Mouse (Mus musculus) cerebellum, adult 9-10 months (tissue): ENCODE results near the gene Arhgef7.
"Not testable (repeated sequence)": the region's sequence is repeated elsewhere in the genome, so short reads cannot be mapped to it uniquely, and the experiment has no call there.

Source experiments
- DNase-seq: peaks from one replicate; pipeline ENCODE4 v3.0.0; 2022

Arhgef7 gene

DNA sequence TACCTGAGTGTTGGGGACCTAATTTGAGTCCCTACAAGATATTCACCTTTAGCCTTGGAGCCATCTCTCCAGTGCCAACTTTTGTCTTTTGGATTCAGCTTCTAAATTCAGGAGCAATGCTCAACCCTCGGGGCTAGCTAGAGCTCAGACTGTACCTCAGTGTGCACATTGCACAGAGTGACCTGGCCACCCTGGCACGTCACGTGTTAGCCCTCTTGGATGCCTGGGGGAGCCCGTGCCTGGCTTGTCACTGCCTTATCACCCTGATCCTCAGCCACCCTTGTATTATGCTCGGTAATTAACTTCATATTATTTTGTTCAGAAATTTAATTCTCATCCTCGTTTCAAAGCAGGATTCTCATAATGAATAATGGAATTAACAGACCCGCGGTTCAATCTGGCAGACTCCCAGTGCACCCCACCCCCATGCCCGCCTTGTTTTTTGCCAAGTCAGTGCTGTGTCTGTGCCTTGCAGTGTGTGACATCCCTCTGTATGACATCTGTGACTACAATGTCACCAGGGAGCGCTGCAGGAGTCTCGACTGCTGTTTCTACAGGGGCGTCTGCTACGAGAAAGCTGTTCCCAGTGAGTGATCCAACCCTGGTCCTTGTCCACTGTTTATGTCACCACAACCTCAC lies 116.3 kb downstream of the Arhgef7 start:
- peak; percentile 7 for DNase-seq

DNA sequence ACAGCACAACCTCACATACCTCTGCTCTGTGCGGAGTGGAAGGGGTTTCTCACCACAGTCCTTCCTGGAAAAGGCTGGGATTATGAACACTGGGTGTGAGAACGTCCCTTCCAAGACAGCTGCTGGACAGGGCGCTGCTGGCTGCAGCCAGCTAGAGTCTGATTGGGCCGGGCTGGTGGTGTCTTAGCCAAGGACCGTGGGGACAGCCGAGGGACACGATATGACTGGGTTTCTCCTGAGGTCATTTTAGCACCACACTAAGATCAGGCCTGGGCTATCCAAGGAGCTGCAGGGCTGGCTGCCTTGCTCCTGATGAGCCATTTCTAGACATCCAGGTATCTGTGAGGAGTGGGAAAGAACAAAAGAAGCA lies 116.8 kb downstream of the Arhgef7 start:
- DNase-seq: no peak

- no peak for DNase-seq
Observed at GRCm38 (mm10) chr8:11846807-11847206, 119.3 kb downstream of the Arhgef7 start.

DNA sequence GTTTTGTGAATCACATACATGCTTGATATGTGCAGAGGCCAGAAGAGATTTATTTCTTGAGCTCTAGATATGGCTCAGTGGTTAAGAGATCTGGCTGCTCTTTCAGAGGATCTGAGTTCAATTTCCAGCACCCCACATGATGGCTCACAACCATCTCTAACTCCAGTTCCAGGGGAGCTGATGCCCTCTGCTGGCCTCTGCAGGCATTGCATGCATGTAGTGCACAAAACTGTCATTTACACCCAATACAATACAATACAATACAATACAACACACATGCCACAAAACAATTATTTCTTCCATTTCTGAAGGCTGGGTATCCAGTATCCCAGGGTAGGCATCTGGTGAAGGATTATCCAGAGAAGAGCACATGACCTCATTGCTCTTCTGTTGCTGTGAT lies 140.3 kb downstream of the Arhgef7 start:
- no peak for DNase-seq

DNA sequence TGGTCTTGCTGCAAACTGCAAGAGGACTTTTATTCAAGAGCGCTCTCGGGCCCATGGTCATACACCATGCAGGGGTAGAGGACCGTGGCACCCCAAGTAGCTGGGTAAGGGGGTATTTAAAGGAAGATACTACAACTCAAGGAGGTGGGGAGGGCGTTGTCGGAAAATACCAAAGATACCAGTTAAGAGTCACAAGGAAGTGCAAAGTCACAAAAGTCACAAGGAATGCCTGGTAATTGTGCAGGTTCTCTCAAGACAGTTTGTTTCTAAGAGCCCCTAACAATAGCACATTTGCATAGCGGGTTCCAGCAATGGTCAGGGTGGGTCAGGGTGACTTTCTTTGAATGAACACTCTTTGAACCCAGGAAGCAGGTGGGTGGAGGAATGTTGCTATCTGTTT lies 146.7 kb downstream of the Arhgef7 start:
- DNase-seq: not testable (repeated sequence)

GRCm38 (mm10) chr8:11884646-11885045 lies 157.1 kb downstream of the Arhgef7 start:
- no peak for DNase-seq
